Mouse (Mus musculus) layer of hippocampus, postnatal 36 days (tissue): ENCODE measurements around the gene Dbt. TPM values are rescaled to one million over a fixed set of nuclear protein-coding genes. Genes with fewer than 3 reads are reported as not detected.
"Not testable (repeated sequence)": the region's sequence is repeated elsewhere in the genome, so short reads cannot be mapped to it uniquely, and the experiment has no call there.

Experiments
- DNase-seq, 2 experiments: peaks; one replicate each; pipeline ENCODE4 v3.0.0; 2022
- total RNA-seq, 2 experiments: library from RNA; stranded (reverse); gene quantifications; 2 replicates each; pipeline ENCODE4 v1.2.3; 2021

The Dbt gene
- total RNA-seq, 2 experiments from 2014 or later: 17.5 to 24.7 TPM

- no peak for DNase-seq
Measured at GRCm38 (mm10) chr3:116542070-116542469, 29.2 kb downstream of the Dbt start.

- no peak for DNase-seq
Measured at GRCm38 (mm10) chr3:116542532-116542931, 29.7 kb downstream of the Dbt start.

GRCm38 (mm10) chr3:116547430-116547829 lies 34.6 kb downstream of the Dbt start:
- DNase-seq: no peak

- no peak for DNase-seq
Measured at GRCm38 (mm10) chr3:116551362-116551761, 38.5 kb downstream of the Dbt start.

- DNase-seq: not testable (repeated sequence)
Measured at GRCm38 (mm10) chr3:116561315-116561714, 48.4 kb downstream of the Dbt start.

GRCm38 (mm10) chr3:116562408-116563094 lies 49.7 kb downstream of the Dbt start, which contains the start of gene Lrrc39:
Lrrc39 (plus strand) TSS chr3:116562973.
- no peak for DNase-seq

GRCm38 (mm10) chr3:116563095-116563492 lies 50.2 kb downstream of the Dbt start:
- DNase-seq: no peak

GRCm38 (mm10) chr3:116570628-116571027 lies 57.8 kb downstream of the Dbt start:
- DNase-seq: no peak

GRCm38 (mm10) chr3:116577286-116577685 lies 64.4 kb downstream of the Dbt start:
- DNase-seq: no peak

GRCm38 (mm10) chr3:116582201-116582600 lies 69.3 kb downstream of the Dbt start:
- DNase-seq: no peak

GRCm38 (mm10) chr3:116594076-116594727 lies 81.3 kb downstream of the Dbt start:
- DNase-seq: no peak

- peak; percentile 96 to 98 for DNase-seq
Measured at GRCm38 (mm10) chr3:116594728-116595602, 82.1 kb downstream of the Dbt start, which contains the start of gene Sass6. Sass6 (plus strand) TSS chr3:116594982.

GRCm38 (mm10) chr3:116595603-116595991 lies 82.7 kb downstream of the Dbt start:
- no peak for DNase-seq

Other genes starting within 250 kb of the Dbt start
- 1 to 10 TPM; 3.7 to 3.9 TPM for gene Cdc14a, start 89.0 kb upstream of the Dbt start, total RNA-seq
- gene Rtca, start 4.9 kb upstream of the Dbt start, total RNA-seq: 10 to 100 TPM; 52.1 to 55.0 TPM
- not detected for gene Lrrc39, start 49.9 kb downstream of the Dbt start, total RNA-seq
- 1 to 10 TPM; 8.2 to 9.2 TPM for gene Sass6, start 81.9 kb downstream of the Dbt start, total RNA-seq
- 10 to 100 TPM; 18.4 to 21.3 TPM for gene Trmt13, start 101.5 kb downstream of the Dbt start, total RNA-seq
- 10 to 100 TPM; 60.9 to 62.1 TPM for gene Mfsd14a, start 149.6 kb downstream of the Dbt start, total RNA-seq
- gene Gm43191, start 168.2 kb downstream of the Dbt start, total RNA-seq: 1 to 10 TPM in 1 of 2 experiments, not detected in 1; 1.5 TPM
- gene Slc35a3, start 199.8 kb downstream of the Dbt start, total RNA-seq: 10 to 100 TPM; 16.4 to 16.9 TPM